Mouse (Mus musculus): ENCODE results near the gene Morf4l1. TPM values are rescaled to one million over a fixed set of nuclear protein-coding genes. Genes with fewer than 3 reads are reported as not detected.
A peak's percentile ranks its signal among the peaks of the same experiment; 100 is the strongest.

Morf4l1 gene
- polyA plus RNA-seq, 1 experiment from 2014 or later: 502 TPM

DNA sequence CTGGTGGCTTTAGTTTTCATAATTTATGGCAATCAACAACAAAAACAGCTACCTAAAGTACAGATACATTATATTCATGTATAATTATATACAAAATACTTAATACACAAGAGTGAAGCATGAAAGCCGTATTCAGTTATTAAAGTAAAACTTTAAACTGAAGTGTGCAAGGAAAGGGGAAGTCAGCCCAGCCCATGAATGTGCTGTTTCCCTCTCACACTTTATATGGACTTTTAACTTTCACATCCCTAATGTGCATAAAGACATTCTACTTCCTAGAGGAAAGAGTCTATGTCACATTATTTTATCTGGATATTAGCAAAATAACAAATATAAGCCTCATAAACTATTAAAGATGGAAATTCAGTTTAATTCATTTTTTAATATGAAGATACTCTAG is 9.1 kb downstream of the Morf4l1 start:
- H3K27ac ChIP-seq (ENCODE audit: low read depth, low read length): no peak overlapping the region
- peaks cover 4% of the 10 kb centered on the region; the same call in 1 of the 2 replicates for H3K36me3 ChIP-seq (ENCODE audit: control insufficient read depth, insufficient read depth, low read length)
- ATAC-seq (ENCODE audit: insufficient read depth, low FRiP score, low TSS enrichment) (no peak), DNase-seq (ENCODE audit: low spot score) (no peak)
- no peaks in the 10 kb centered on the region for H3K9me3 ChIP-seq (ENCODE audit: control insufficient read depth, low read length)
- H3K27me3 ChIP-seq (ENCODE audit: control insufficient read depth, insufficient read depth, low read length): no peaks in the 10 kb centered on the region
- no peak overlapping the region for H3K9ac ChIP-seq (ENCODE audit: low read length)
- no peak overlapping the region for H3K4me2 ChIP-seq (ENCODE audit: low read depth)
- no peak overlapping the region for H3K4me3 ChIP-seq (ENCODE audit: low read depth, low read length)
- no peaks in the 10 kb centered on the region for H3K4me1 ChIP-seq (ENCODE audit: control insufficient read depth, insufficient read depth, low read length)
- 95% methylated on average over 1 of the region's 1 CpGs for WGBS

DNA sequence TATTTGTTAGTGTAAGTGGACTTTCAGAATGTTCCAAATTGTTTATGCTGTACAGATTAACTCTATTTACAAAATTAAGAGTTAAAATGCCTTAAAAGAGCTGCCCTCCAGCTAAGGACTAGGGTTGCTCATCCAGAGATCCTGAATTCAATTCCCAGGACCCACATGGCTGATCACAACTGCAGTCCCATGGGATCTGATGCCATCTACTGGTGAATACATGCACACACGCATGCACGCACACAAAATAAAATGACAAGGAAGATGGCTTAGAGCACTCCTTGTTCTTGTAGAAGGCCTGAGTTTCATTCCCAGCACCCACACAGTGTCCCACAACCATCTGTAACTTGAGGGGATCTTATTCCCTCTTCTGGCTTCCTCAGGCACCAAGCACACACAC is 13.8 kb downstream of the Morf4l1 start:
- no peak overlapping the region for H3K4me3 ChIP-seq (ENCODE audit: low read depth, low read length)
- no peak overlapping the region for H3K9ac ChIP-seq (ENCODE audit: low read length)
- no peaks in the 10 kb centered on the region for H3K27me3 ChIP-seq (ENCODE audit: control insufficient read depth, insufficient read depth, low read length)
- H3K9me3 ChIP-seq (ENCODE audit: control insufficient read depth, low read length): no peaks in the 10 kb centered on the region
- no peak overlapping the region for H3K27ac ChIP-seq (ENCODE audit: low read depth, low read length)
- DNase-seq (ENCODE audit: low spot score) (peak; percentile 31), ATAC-seq (ENCODE audit: insufficient read depth, low FRiP score, low TSS enrichment) (peak; percentile 68)
- H3K4me1 ChIP-seq (ENCODE audit: control insufficient read depth, insufficient read depth, low read length): no peaks in the 10 kb centered on the region
- peaks cover 15% of the 10 kb centered on the region for H3K36me3 ChIP-seq (ENCODE audit: control insufficient read depth, insufficient read depth, low read length)
- 81% methylated on average over 2 of the region's 2 CpGs for WGBS
- H3K4me2 ChIP-seq (ENCODE audit: low read depth): no peak overlapping the region

DNA sequence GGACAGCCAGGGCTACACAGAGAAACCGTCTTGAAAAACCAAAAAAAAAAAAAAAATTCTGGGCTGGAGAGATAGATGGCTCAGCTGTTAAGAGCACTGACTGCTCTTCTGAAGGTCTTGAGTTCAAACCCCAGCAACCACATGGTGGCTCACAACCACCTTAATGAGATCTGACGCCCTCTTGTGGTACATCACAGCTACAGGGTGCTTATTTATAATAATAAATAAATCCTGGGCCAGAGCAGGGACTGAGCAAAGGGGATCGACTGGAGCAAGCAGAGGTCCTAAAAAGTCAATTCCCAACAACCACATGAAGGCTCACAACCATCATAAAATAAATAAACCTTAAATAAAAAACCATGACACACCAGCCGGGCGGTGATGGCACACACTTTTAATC is 15.6 kb downstream of the Morf4l1 start:
- Histone ChIP-seq H3K4me2 (ENCODE audit: low read depth) (no peak overlapping the region), H3K9ac (ENCODE audit: low read length) (no peak overlapping the region), H3K27me3 (ENCODE audit: control insufficient read depth, insufficient read depth, low read length) (no peaks in the 10 kb centered on the region), H3K9me3 (ENCODE audit: control insufficient read depth, low read length) (no peaks in the 10 kb centered on the region), H3K4me3 (ENCODE audit: low read depth, low read length) (no peak overlapping the region), H3K4me1 (ENCODE audit: control insufficient read depth, insufficient read depth, low read length) (no peaks in the 10 kb centered on the region), H3K27ac (ENCODE audit: low read depth, low read length) (no peak overlapping the region), H3K36me3 (ENCODE audit: control insufficient read depth, insufficient read depth, low read length) (peaks cover 17% of the 10 kb centered on the region)
- DNase-seq (ENCODE audit: low spot score) (no peak), ATAC-seq (ENCODE audit: insufficient read depth, low FRiP score, low TSS enrichment) (no peak)
- WGBS: 87% methylated on average over 5 of the region's 5 CpGs

DNA sequence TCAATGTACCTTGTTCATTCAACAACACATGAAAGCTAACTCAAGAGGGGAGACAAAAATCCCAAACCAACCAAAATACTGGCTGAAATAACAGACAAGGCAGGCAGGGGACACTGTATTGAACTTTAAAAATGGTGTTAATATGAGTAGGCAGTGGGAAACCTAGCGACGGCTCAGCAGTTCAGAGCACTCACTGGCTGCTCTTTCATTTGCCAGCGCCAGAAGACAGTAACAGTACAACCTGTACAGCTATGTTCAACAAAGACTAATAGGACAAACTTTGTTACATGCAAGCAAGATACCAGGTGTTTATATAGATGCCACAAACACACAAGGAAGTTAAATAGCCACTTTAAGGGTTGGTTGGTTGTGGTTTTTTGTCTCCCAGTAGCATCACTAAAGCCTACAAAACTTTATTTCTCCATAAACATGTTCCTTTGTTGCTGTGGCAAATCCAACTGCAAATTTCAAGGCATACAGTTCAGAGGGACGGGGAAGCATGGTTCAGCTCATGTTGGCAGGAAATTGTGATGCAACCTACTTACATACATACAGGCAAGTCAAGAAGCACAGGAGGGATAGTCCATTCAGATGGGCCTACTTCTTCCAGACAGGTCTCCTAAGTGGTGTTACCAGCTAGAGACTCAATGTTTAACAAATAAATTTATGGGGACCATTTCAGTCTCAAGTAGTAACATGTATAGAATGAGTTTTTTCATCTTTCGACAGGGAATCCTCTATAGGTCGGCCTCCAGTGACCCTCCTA is 25.1 kb downstream of the Morf4l1 start:
- 94% methylated on average over 6 of the region's 6 CpGs for WGBS
- no peak for DNase-seq (ENCODE audit: low spot score)
- no peak for ATAC-seq (ENCODE audit: insufficient read depth, low FRiP score, low TSS enrichment)
- H3K9ac ChIP-seq (ENCODE audit: low read length): no peak overlapping the region
- H3K4me2 ChIP-seq (ENCODE audit: low read depth): no peak overlapping the region
- no peak overlapping the region for H3K27ac ChIP-seq (ENCODE audit: low read depth, low read length)
- H3K9me3 ChIP-seq (ENCODE audit: control insufficient read depth, low read length): no peaks in the 10 kb centered on the region
- H3K27me3 ChIP-seq (ENCODE audit: control insufficient read depth, insufficient read depth, low read length): no peaks in the 10 kb centered on the region
- peaks cover 18% of the 10 kb centered on the region for H3K36me3 ChIP-seq (ENCODE audit: control insufficient read depth, insufficient read depth, low read length)
- no peak overlapping the region for H3K4me3 ChIP-seq (ENCODE audit: low read depth, low read length)
- H3K4me1 ChIP-seq (ENCODE audit: control insufficient read depth, insufficient read depth, low read length): no peaks in the 10 kb centered on the region

DNA sequence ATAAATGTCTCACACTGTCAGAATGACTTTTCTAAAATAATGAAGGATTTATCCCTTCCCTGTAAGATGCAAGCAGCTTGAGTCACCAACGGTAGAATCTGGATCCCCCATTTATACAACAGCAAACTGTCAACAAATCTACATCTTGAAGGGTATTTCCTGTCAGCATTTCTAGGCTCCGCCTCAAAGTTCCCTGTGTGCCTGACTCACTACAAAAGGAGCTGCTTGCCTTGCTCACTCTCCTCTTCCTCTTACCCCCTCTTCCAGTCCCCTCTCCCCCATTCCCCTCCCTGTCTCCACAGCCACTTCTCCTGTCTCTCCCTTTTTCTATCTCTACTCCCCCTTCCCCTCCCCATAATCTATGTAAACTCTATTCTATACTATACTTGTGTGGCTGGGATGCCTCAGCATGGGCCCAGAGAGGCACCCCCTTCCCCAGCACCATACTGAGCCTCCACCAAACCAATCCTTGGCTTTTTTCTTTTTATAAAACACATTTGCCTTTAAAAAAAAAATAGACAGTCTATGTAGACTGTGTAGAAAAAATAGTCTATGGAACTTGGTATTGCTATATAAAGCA is 26.6 kb downstream of the Morf4l1 start:
- 95% methylated on average over 2 of the region's 2 CpGs for WGBS
- H3K27me3 ChIP-seq (ENCODE audit: control insufficient read depth, insufficient read depth, low read length): no peaks in the 10 kb centered on the region
- peak; percentile 38; the same call in 1 of the 2 replicates for ATAC-seq (ENCODE audit: insufficient read depth, low FRiP score, low TSS enrichment)
- H3K4me1 ChIP-seq (ENCODE audit: control insufficient read depth, insufficient read depth, low read length): no peaks in the 10 kb centered on the region
- H3K9me3 ChIP-seq (ENCODE audit: control insufficient read depth, low read length): no peaks in the 10 kb centered on the region
- H3K27ac ChIP-seq (ENCODE audit: low read depth, low read length): no peak overlapping the region
- peaks cover 18% of the 10 kb centered on the region for H3K36me3 ChIP-seq (ENCODE audit: control insufficient read depth, insufficient read depth, low read length)
- H3K9ac ChIP-seq (ENCODE audit: low read length): no peak overlapping the region
- H3K4me2 ChIP-seq (ENCODE audit: low read depth): no peak overlapping the region
- H3K4me3 ChIP-seq (ENCODE audit: low read depth, low read length): no peak overlapping the region
- DNase-seq (ENCODE audit: low spot score): no peak

DNA sequence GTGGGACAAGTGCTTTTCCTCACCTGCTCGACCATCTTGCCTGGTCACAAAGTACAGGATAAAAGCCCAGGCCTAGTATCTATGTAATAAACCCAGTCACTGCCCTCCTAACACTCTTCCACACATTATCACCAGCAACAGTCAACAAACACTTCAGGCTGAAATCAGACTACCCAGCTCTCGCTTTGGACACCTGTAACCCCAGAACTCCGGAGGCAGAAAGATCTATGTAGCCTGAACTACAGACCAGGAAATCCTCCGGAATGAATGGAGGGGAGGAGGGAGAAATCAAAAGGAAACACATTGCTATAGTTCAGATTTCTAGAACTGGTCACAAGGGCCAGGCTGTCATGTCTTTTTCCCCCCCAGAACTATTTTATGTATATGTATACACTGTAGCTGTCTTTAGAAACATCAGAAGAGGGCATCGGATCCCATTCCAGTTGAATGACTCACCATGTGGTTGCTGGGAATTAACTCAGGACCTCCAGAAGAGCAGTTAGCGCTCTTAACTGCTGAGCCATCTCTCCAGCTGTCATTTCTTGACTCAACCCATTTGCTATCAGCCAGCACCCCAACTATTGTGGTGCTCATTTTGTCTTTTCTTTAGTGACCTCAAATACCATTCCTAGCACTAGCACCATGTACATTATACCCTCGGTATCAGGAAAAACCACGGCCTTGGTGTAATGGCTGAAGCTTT is 29.7 kb downstream of the Morf4l1 start:
- Histone ChIP-seq H3K9me3 (ENCODE audit: control insufficient read depth, low read length) (no peaks in the 10 kb centered on the region), H3K9ac (ENCODE audit: low read length) (no peak overlapping the region), H3K36me3 (ENCODE audit: control insufficient read depth, insufficient read depth, low read length) (peaks cover 11% of the 10 kb centered on the region), H3K4me1 (ENCODE audit: control insufficient read depth, insufficient read depth, low read length) (no peaks in the 10 kb centered on the region), H3K27ac (ENCODE audit: low read depth, low read length) (no peak overlapping the region), H3K27me3 (ENCODE audit: control insufficient read depth, insufficient read depth, low read length) (no peaks in the 10 kb centered on the region), H3K4me3 (ENCODE audit: low read depth, low read length) (no peak overlapping the region), H3K4me2 (ENCODE audit: low read depth) (no peak overlapping the region)
- DNase-seq (ENCODE audit: low spot score) (no peak), ATAC-seq (ENCODE audit: insufficient read depth, low FRiP score, low TSS enrichment) (no peak)
- WGBS: 93% methylated on average over 8 of the region's 8 CpGs

DNA sequence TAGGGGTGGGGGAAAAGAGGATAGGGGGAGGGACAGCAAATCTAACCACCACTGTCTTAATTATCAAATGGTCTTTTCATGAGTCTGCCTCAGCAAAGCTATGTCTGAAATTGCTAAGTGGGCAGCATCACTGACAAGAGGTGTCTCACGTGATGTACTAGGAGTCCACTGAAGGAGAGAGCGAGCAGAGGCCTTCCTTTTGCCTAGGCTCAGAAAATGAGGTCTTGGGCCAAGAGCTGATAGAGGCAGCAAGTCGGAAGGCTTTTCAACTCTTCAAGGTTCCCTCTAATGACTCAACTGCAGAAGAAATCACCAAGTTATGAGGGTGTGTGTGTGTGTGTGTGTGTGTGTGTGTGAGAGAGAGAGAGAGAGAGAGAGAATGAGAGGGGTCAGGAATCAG is 30.4 kb downstream of the Morf4l1 start:
- no peak for ATAC-seq (ENCODE audit: insufficient read depth, low FRiP score, low TSS enrichment)
- H3K27me3 ChIP-seq (ENCODE audit: control insufficient read depth, insufficient read depth, low read length): no peaks in the 10 kb centered on the region
- no peaks in the 10 kb centered on the region for H3K9me3 ChIP-seq (ENCODE audit: control insufficient read depth, low read length)
- no peak for DNase-seq (ENCODE audit: low spot score)
- no peaks in the 10 kb centered on the region for H3K4me1 ChIP-seq (ENCODE audit: control insufficient read depth, insufficient read depth, low read length)
- H3K27ac ChIP-seq (ENCODE audit: low read depth, low read length): no peak overlapping the region
- H3K4me3 ChIP-seq (ENCODE audit: low read depth, low read length): no peak overlapping the region
- H3K36me3 ChIP-seq (ENCODE audit: control insufficient read depth, insufficient read depth, low read length): peaks cover 6% of the 10 kb centered on the region; the same call in 1 of the 2 replicates
- H3K9ac ChIP-seq (ENCODE audit: low read length): no peak overlapping the region
- WGBS: 94% methylated on average over 3 of the region's 3 CpGs
- no peak overlapping the region for H3K4me2 ChIP-seq (ENCODE audit: low read depth)

DNA sequence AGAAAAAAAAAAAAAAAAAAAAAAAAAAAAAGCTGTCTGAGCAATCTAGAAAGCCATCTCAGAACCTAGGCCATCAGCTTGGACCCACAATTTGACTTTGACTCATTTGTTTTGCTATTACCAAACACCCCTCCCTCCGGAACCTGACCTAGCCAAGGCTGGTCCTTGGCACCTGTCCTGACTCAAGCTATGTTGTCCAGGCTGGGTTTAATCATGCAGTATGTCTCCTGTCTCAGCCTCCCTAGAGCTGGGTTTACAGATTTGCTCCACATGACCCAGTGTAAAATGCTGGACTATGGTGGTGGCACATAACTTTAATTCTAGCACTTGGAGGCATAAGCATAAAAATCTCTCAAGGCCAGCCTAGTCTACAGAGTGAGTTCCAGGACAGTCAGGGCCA is 31.6 kb downstream of the Morf4l1 start:
- H3K4me2 ChIP-seq (ENCODE audit: low read depth): no peak overlapping the region
- H3K9ac ChIP-seq (ENCODE audit: low read length): no peak overlapping the region
- WGBS: 100% methylated on average over 1 of the region's 1 CpGs
- ATAC-seq (ENCODE audit: insufficient read depth, low FRiP score, low TSS enrichment) (no peak), DNase-seq (ENCODE audit: low spot score) (no peak)
- no peaks in the 10 kb centered on the region for H3K27me3 ChIP-seq (ENCODE audit: control insufficient read depth, insufficient read depth, low read length)
- no peak overlapping the region for H3K4me3 ChIP-seq (ENCODE audit: low read depth, low read length)
- no peaks in the 10 kb centered on the region for H3K9me3 ChIP-seq (ENCODE audit: control insufficient read depth, low read length)
- no peaks in the 10 kb centered on the region for H3K4me1 ChIP-seq (ENCODE audit: control insufficient read depth, insufficient read depth, low read length)
- H3K27ac ChIP-seq (ENCODE audit: low read depth, low read length): no peak overlapping the region
- H3K36me3 ChIP-seq (ENCODE audit: control insufficient read depth, insufficient read depth, low read length): 0 out of 2 replicates have a peak, but pooled peaks cover 4% of the 10 kb centered on the region
